Mouse (Mus musculus) midbrain, postnatal 0 days (tissue): Measurements from ENCODE around the gene S100a11. TPM values are rescaled to one million over a fixed set of nuclear protein-coding genes. Genes with fewer than 3 reads are reported as not detected.

Experiments
- ATAC-seq: fragments of 200-750 bp; cut with Nextera tagmentation; 2 replicates; pipeline ENCODE4 v1.8.0; 2017; ENCODE audit warnings: moderate number of reproducible peaks, mild to moderate bottlenecking, moderate TSS enrichment, moderate library complexity; ENCODE audit not compliant: low FRiP score
- DNase-seq: peaks from one replicate; pipeline ENCODE4 v3.0.0-alpha.2; 2015; ENCODE audit warnings: low spot score
- H3K27ac ChIP-seq: fragments of 300-500 bp; sonication (generic); 2 replicates; pipeline ENCODE4 v1.5.1; 2014; ENCODE audit warnings: low read depth, mild to moderate bottlenecking, low read length, mixed read lengths
- H3K27me3 ChIP-seq: fragments of 300-500 bp; sonication (generic); 2 replicates; pipeline ENCODE4 v1.6.1; 2014; ENCODE audit warnings: low read length, control low read depth, mixed read lengths; ENCODE audit not compliant: insufficient read depth
- H3K36me3 ChIP-seq: fragments of 300-500 bp; sonication (generic); 2 replicates; pipeline ENCODE4 v1.6.1; 2014; ENCODE audit warnings: low read length, control low read depth, mixed read lengths; ENCODE audit not compliant: insufficient read depth
- H3K4me1 ChIP-seq: fragments of 300-500 bp; sonication (generic); 2 replicates; pipeline ENCODE4 v1.6.1; 2014; ENCODE audit warnings: mild to moderate bottlenecking, control low read depth, antibody characterized with exemption, low read length, mixed read lengths; ENCODE audit not compliant: insufficient read depth
- H3K4me2 ChIP-seq: fragments of 300-500 bp; sonication (generic); 2 replicates; pipeline ENCODE4 v1.6.1; 2014; ENCODE audit warnings: low read depth, mild to moderate bottlenecking, low read length, mixed read lengths; ENCODE audit not compliant: poor library complexity, severe bottlenecking
- H3K4me3 ChIP-seq: fragments of 300-500 bp; sonication (generic); 2 replicates; pipeline ENCODE4 v1.5.1; 2014; ENCODE audit warnings: low read depth, mild to moderate bottlenecking, low read length, moderate library complexity
- H3K9ac ChIP-seq: fragments of 300-500 bp; sonication (generic); replicated peaks from 2 replicates; pipeline ENCODE4 v1.6.1; 2014; ENCODE audit warnings: mild to moderate bottlenecking, low read length, moderate library complexity, mixed read lengths; ENCODE audit not compliant: poor library complexity, severe bottlenecking
- H3K9me3 ChIP-seq: fragments of 300-500 bp; sonication (generic); 2 replicates; pipeline ENCODE4 v1.6.1; 2016; ENCODE audit warnings: low read length, control low read depth
- CTCF ChIP-seq: IDR thresholded peaks from 2 replicates; pipeline ENCODE4 v1.5.1; 2016; ENCODE audit warnings: antibody characterized with exemption, mild to moderate bottlenecking
- WGBS: fragments of 180-500 bp; shearing (Covaris S2); extraction: QIAGEN DNeasy Blood & Tissue Kit; methylation state at CpG from one replicate; pipeline ENCODE4 v1.1.7; 2014; 5-methylcytosine and 5-hydroxymethylcytosine counted together
- polyA plus RNA-seq: library from polyadenylated mRNA; unstranded; fragments of >200 nt; fragmentation: Nextera tagmentation; extraction: Ambion mirVana; gene quantifications from 2 replicates; pipeline ENCODE4 v1.2.1, GENCODE M21; 2015
- total RNA-seq: library from RNA; depleted of rRNA; stranded (reverse); fragments of >200 nt; gene quantifications from 2 replicates; pipeline ENCODE4 v1.2.3, GENCODE M21; 2014

The S100a11 gene
- total and polyA plus RNA-seq, 2 experiments from 2014 or later, result 11.0 to 200 TPM

DNA sequence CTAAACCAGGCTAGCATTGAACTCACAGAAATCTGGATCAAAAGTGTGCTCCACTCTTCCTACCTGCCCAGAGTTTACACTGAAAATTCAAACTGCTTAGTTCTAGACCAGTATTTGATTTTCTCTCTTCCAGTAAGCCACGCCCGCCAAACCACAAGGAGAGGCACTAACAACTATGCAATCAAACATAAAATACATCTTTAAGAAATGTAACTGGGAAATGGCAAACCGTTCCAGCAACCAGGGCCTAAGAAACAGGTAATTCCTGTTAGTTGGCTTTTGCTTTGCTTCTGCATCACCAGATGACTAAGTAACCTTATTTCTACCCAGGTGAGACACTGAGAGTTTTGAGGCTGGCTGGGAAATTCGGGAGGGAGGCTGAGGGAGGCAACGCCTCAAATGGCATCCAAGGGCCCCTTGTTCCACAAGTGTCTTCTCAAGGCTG lies 13.4 kb upstream of the S100a11 start:
- Histone ChIP-seq H3K36me3 (no peaks in the 10 kb centered on the region), H3K27ac (no peak overlapping the region), H3K4me2 (no peak overlapping the region), H3K4me1 (no peaks in the 10 kb centered on the region), H3K4me3 (no peak overlapping the region), H3K9me3 (peaks cover 6% of the 10 kb centered on the region; the same call in 1 of the 2 replicates), H3K9ac (no peak overlapping the region), H3K27me3 (no peaks in the 10 kb centered on the region)
- ATAC-seq, result no peak
- no peak for TF ChIP-seq CTCF
- WGBS, result 78% methylated on average over 5 of the region's 5 CpGs
- DNase-seq, result no peak

DNA sequence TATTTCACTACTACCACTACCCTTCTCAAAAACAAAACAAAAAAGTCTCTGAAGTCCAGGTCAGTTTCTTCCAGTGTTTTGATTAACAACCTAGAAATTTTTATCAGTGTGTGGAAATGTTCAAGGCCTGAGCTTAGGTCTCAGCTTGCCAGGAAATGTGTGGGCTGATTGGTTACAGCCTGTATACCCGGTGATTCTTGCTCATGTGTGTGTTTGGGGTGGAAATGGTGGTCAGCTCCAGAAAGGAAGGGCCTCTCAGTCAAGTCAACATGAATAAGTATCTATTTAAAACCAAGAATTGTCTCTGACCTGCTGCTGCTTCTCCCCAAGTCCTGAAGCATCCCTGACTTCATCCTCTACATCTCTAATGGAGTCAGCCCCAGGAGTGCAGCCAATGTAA lies 11.0 kb upstream of the S100a11 start:
- no peak for DNase-seq
- WGBS, result 78% methylated on average over 1 of the region's 1 CpGs

DNA sequence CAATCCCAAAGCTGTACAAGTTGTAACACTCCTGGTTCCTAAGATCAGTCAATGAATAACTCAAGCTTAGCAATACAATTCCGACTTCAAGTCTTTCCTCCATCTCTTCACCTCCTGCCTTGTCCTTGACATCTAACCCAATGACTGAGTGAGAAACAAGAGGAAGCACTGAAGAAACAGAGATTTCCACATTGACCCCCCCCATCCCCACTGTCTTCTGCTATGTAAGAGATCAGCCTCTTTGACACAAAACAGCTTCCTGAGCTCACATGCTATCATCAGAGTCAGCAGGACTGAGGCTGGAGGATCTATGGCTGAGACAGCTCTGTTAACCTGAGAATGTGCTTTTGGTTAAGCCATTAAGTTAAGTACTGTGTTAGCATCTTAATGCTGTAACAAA lies 9.3 kb upstream of the S100a11 start:
- Histone ChIP-seq H3K9ac (no peak overlapping the region), H3K36me3 (no peaks in the 10 kb centered on the region), H3K27ac (no peak overlapping the region), H3K9me3 (no peaks in the 10 kb centered on the region), H3K4me3 (no peak overlapping the region), H3K4me1 (no peaks in the 10 kb centered on the region), H3K27me3 (no peaks in the 10 kb centered on the region), H3K4me2 (no peak overlapping the region)
- 76% methylated on average over 1 of the region's 1 CpGs for WGBS
- DNase-seq (no peak), ATAC-seq (no peak)
- TF ChIP-seq CTCF, result no peak

More for the DNA sequence above, 11.0 kb upstream of the S100a11 start:
- no peak overlapping the region for H3K4me2 ChIP-seq
- TF ChIP-seq CTCF, result no peak
- H3K27me3 ChIP-seq, result no peaks in the 10 kb centered on the region
- no peak overlapping the region for H3K4me3 ChIP-seq
- H3K9ac ChIP-seq, result no peak overlapping the region
- H3K27ac ChIP-seq, result no peak overlapping the region
- no peaks in the 10 kb centered on the region for H3K9me3 ChIP-seq
- no peaks in the 10 kb centered on the region for H3K4me1 ChIP-seq
- no peak for ATAC-seq
- H3K36me3 ChIP-seq, result no peaks in the 10 kb centered on the region

DNA sequence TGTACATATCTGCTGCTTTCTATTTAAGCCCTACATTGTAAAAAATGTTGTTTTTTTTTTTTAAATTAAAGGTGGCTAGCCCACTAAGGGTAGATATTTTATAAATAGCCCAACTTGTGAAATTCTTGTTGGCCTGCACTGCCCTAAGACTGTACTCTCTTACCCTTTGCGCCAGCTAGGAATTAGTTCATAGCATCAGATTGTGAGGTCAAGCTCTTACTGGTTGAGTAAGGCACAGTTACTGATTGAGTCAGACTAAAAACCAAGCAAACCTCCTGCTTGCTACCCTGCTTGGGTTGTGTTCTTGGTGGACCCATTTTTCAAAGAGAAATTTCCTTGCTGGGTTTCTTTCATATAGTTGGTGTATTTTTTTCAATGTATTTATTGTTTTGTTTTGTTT lies 8.5 kb upstream of the S100a11 start:
- no peak overlapping the region for H3K4me3 ChIP-seq
- H3K4me1 ChIP-seq, result no peaks in the 10 kb centered on the region
- ATAC-seq, result no peak
- TF ChIP-seq CTCF, result no peak
- no peak overlapping the region for H3K4me2 ChIP-seq
- H3K9ac ChIP-seq, result no peak overlapping the region
- WGBS, result 97% methylated on average over 1 of the region's 1 CpGs
- H3K27ac ChIP-seq, result no peak overlapping the region
- no peaks in the 10 kb centered on the region for H3K36me3 ChIP-seq
- H3K9me3 ChIP-seq, result no peaks in the 10 kb centered on the region
- H3K27me3 ChIP-seq, result no peaks in the 10 kb centered on the region
- DNase-seq, result no peak

DNA sequence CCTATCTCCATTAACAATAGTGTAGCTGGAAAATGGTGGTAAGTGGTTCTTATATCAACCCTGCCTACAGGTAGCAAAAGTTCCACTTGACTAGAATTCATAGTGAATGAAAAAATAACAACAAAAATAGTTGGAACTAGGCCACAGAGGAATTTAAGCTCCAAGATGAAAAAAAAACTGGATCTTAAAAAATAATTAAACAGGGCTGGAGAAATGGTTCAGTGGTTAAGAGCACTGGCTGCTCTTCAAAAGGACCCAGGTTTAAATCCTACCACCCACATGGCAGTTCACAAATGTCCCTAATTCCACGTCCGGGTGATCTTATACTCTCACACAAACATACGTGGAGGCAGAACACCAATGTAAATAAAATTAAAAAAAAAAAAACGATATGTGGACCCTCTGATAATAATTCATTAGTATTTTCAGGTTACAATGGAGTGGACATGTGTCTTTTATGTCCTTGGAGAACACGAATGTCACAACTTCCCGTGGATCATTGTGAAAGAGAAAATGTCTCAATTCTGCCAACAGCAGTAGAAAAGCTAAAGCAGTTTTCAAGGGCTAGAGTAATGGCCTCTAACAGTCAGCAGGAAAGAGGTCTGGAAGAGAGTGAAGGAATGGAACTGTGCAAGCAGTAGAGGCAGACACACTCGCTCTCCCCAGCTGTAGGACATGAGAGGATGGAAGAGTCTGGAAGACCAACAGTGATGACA lies 7.7 kb upstream of the S100a11 start:
- no peak overlapping the region for H3K4me2 ChIP-seq
- no peaks in the 10 kb centered on the region for H3K36me3 ChIP-seq
- DNase-seq (no peak), ATAC-seq (no peak)
- H3K4me3 ChIP-seq, result no peak overlapping the region
- no peak overlapping the region for H3K9ac ChIP-seq
- no peaks in the 10 kb centered on the region for H3K4me1 ChIP-seq
- no peak for TF ChIP-seq CTCF
- H3K27me3 ChIP-seq, result no peaks in the 10 kb centered on the region
- H3K27ac ChIP-seq, result no peak overlapping the region
- WGBS, result 78% methylated on average over 7 of the region's 7 CpGs
- H3K9me3 ChIP-seq, result no peaks in the 10 kb centered on the region

DNA sequence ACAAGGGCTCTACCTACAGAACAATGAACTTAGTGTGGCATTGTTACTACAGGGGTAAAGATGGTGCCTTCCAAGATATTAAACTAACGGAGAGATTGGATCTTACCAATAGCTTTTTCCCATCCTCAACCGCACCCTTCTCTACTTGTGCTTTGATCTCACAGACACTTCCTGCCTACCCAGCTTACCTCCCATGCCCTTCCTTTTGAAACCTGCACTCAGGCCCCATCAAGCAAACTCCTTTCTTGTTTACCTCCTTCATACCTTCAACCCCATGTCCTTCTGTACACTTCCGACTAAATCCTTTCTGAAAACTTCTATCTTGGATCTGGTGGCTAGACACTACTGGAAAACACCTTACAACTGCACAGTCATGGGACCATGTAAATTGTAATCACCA lies 5.7 kb upstream of the S100a11 start:
- WGBS, result 91% methylated on average over 3 of the region's 3 CpGs
- DNase-seq (no peak), ATAC-seq (no peak)
- no peak overlapping the region for H3K9ac ChIP-seq
- H3K36me3 ChIP-seq, result no peaks in the 10 kb centered on the region
- H3K4me1 ChIP-seq, result no peaks in the 10 kb centered on the region
- no peak overlapping the region for H3K4me2 ChIP-seq
- no peak overlapping the region for H3K4me3 ChIP-seq
- no peaks in the 10 kb centered on the region for H3K27me3 ChIP-seq
- no peak for TF ChIP-seq CTCF
- no peaks in the 10 kb centered on the region for H3K9me3 ChIP-seq
- no peak overlapping the region for H3K27ac ChIP-seq
